Mouse (Mus musculus): ENCODE data around the gene Kdm5c.
A peak's percentile ranks its signal among the peaks of the same experiment; 100 is the strongest.

Gene Kdm5c

GRCm38 (mm10) chrX:152232781-152233763 lies at the start of gene Kdm5c:
Kdm5c (plus strand) TSS chrX:152233020.
- DNase-seq (ENCODE audit: low spot score): peak; percentile 99

DNA sequence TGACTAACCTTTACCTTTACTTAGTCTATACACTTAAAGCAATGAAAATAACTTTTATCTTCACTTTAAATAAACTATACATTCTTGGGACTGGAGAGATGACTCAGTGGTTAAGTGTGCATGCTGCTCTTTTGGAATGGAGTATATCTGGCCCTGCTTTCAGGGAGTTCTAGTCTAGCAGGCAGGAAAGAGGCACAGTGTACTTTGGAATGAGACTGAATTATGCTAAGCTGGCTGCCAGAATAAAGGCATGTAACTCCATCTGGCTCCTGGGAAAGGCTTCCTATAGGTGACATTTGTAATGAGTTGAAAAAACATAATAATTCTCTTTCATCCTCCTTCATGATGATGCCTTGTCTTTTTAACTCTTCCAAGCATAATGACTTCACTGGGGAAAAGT lies 45.7 kb upstream of the Kdm5c start:
- no peak for DNase-seq (ENCODE audit: low spot score)

DNA sequence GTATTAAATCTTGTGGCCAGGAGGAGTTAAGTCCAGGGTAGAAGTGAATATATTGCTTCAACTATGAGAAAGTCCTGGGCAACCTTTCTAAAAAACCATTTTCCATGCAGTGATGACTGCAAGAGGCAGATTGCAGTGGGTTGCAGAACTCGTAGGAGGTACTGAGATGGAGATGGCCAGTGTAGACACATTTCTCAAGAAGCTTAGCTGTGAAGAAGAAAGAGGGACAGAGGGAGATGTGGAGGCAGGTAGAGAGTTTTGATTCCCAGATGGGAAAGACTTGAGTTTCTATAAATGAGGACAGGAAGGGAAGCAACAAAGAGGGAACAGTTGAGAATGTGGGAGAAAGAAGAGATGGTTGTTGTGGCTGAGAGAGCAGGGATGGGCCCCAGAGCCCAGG lies 41.6 kb upstream of the Kdm5c start:
- no peak for DNase-seq (ENCODE audit: low spot score)

- DNase-seq (ENCODE audit: low spot score): peak; percentile 25
These were observed 34.8 kb upstream of the Kdm5c start for GRCm38 (mm10) chrX:152197814-152198648.

DNA sequence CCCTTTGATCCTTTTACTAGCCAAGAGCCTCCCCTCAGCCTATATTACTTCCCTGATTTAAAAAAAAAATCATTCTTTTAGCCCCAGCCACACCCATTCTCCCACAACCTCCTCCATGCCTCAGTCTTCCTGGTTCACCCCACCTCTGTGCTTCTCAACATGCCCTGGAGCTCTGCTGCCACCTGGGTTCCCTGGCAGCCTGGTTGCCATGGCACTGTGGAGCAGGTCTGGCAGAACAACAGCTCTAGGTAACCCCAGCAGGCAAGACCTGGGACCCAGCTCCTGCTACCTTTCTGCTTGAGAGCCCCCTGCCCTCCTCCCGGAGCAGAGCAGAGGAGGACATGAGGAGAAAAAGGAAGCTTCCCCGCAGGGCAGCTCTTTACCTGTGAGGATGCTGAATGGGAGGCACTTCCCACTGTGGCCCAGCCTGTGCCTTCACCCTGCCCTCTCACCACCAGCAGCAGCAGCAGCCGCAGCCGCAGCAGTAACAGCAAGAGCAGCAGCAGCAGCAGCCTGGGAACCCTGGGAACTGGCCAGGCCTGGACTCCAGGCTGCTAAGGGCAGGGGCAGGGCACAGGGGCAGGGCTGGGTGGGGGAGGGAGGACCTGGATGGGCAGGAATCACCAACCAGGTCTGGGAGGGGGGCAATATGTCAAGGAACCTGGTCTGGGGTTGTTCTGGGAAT lies 30.9 kb upstream of the Kdm5c start:
- no peak for DNase-seq (ENCODE audit: low spot score)

GRCm38 (mm10) chrX:152202422-152203103 lies 30.3 kb upstream of the Kdm5c start:
- DNase-seq (ENCODE audit: low spot score): no peak

DNA sequence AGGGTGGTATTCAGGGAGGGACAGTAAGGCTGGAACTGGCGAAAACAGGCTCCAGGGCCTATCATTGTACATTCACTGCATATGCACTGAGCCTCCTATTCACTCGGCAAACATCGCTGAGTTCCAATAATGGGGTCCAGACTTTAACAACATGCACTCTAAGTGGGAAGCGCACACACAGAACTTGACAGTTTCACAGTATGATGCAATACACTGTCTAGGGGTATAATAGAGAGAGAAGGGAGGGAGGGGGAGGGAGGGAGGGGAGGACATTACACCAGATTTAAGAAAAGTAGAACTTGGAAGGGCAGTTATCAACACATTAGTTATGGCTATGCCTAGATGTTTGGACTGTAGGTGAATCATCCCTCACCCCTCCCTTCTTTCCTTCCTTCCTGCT lies 29.6 kb upstream of the Kdm5c start:
- no peak for DNase-seq (ENCODE audit: low spot score)

DNA sequence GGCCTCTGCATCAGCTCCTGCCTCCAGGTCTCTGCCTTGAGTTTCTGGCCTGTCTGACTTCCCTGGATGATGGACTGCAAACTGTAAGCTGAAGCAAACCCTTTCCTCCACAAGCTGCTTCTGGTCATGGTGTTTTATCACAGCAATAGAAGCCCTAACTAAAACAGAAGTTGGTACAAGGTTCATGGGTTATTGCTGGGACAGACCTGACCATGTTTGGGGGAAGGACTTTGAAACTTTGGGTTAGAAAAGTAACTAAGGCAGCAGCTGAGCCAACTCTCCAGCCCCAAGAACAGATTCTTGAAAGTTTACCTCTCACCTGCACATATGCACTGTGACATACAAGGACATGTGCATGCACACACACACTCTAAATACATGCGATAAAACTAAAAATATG lies 27.3 kb upstream of the Kdm5c start:
- DNase-seq (ENCODE audit: low spot score): no peak

DNA sequence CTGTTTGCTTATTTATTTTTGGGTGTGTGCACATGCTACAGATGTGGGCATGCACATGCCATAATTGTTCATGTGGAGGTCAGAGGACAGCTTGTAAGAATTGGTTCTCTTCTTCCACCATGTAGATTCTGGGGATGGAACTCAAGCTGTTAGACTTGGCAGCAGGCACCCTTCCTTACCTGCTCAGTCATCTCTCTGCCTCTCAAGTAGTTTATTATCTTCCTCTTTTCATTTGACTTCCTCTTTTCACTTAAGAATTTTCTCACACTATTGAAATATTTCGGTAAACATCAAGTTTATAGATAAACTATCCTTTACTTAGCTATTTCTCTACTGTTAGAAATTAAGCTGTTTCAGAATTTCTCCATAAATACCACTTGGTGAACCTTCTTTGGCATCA lies 18.1 kb upstream of the Kdm5c start:
- DNase-seq (ENCODE audit: low spot score): no peak

- DNase-seq (ENCODE audit: low spot score): no peak
These were observed 14.3 kb upstream of the Kdm5c start for GRCm38 (mm10) chrX:152218529-152218928.

DNA sequence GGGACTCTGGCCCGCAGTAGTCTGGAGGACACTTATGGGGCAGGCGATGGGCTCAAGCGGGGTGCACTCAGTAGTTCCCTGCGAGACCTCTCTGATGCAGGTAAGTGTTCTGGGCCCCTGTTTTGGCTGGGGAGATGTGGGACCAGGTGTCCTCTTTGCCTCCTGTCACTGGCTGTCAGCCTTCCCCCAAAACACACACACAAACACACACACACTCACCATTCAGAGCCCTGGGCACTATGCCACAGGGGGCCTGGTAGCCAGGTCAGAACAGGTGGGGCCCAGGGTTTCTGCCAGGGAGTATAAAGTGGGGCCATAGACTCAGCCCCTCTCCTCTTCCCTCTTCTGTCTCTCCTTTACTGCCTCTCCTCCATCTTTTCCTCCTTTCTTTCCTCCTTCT lies 11.1 kb upstream of the Kdm5c start:
- no peak for DNase-seq (ENCODE audit: low spot score)

- no peak for DNase-seq (ENCODE audit: low spot score)
These were observed 10.6 kb upstream of the Kdm5c start for GRCm38 (mm10) chrX:152222226-152222625.

DNA sequence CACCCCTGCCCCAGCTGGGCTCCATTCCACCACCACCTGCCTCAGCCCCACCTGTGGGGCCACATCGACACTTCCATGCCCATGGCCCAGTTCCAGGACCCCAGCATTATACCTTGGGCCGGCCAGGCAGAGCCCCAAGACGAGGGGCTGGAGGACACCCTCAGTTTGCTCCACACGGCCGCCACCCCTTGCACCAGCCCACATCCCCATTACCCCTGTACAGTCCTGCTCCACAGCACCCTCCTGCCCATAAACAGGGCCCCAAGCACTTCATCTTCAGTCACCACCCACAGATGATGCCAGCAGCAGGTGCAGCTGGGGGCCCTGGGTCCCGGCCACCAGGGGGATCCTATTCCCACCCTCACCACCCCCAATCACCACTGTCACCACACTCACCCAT lies 9.5 kb upstream of the Kdm5c start:
- no peak for DNase-seq (ENCODE audit: low spot score)

GRCm38 (mm10) chrX:152224280-152224679 lies 8.5 kb upstream of the Kdm5c start:
- no peak for DNase-seq (ENCODE audit: low spot score)

- no peak for DNase-seq (ENCODE audit: low spot score)
These were observed 1.3 kb downstream of the Kdm5c start for GRCm38 (mm10) chrX:152234125-152234524.

DNA sequence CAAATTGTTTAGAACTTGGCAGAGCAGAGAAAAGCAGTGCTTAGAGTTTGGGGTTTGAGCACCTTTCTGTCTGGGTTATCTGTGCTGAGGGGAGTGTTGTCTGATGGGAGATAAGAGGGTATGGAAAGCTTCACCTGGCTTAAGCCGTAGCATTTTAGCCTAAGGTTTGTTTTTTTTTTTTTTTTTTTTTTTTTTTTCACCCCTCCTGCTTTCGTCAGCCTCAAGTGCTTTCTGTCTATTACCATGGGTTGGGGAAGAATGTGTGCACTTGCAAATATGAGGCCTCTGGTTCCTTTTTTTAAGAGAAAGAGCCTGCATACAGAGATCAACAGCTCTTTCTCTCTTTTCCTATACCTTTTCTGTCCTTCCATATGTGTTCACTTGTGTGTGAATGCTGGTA lies 2.9 kb downstream of the Kdm5c start:
- DNase-seq (ENCODE audit: low spot score): no peak

DNA sequence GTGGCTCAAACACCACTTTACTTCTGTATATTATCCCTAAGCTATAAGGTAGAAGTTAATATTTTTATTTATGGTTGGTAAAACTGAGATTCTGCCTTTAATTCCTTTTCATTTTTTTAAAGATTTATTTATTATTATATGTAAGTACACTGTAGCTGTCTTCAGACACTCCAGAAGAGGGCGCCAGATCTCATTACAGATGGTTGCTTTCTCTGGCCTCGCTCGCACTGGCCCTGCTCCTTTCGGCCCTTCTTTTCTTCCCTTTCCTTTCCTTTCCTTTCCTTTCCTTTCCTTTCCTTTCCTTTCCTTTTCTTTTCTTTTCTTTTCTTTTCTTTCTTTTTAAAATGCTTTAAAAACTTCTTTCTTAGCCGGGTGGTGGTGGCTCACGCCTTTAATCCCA lies 10.3 kb downstream of the Kdm5c start:
- peak; percentile 26 for DNase-seq (ENCODE audit: low spot score)

DNA sequence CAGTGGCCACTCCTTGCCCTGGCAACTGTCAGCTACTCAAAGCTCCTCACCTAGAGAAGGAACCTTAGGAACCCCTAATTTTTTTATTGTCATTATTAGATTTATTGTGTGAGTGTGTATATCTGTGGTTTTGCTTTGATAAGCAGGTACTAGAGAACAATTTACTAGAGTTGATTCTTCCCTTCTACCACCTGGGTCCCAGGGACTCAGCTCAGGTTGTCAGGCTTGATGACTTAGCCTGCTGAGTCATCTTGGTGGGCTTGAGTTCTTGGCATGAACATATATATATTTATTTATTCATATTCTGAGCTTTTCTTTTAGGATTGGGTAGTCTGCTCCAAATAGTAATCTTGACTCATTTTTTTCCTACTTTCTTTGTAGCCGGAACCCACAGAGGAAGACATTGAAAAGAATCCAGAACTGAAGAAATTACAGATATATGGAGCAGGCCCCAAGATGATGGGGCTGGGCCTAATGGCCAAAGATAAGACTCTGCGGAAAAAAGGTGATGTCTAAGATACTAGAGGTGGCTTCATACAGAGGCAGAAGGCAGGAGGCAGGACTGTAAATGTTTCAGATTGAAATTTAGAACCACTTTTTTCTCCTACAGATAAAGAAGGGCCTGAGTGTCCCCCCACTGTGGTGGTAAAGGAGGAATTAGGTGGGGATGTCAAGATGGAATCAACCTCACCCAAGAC lies 11.8 kb downstream of the Kdm5c start:
- DNase-seq (ENCODE audit: low spot score): no peak

- DNase-seq (ENCODE audit: low spot score): no peak
These were observed 38.4 kb downstream of the Kdm5c start for GRCm38 (mm10) chrX:152271189-152271588.

GRCm38 (mm10) chrX:152279384-152279783 lies 46.6 kb downstream of the Kdm5c start:
- no peak for DNase-seq (ENCODE audit: low spot score)

- no peak for DNase-seq (ENCODE audit: low spot score)
These were observed 51.9 kb downstream of the Kdm5c start for GRCm38 (mm10) chrX:152284746-152285145.
